Mouse (Mus musculus) megakaryocyte, embryonic 14.5 days (primary cell): ENCODE data around the gene Macrod1. TPM values are rescaled to one million over a fixed set of nuclear protein-coding genes. Genes with fewer than 3 reads are reported as not detected.
A peak's percentile ranks its signal among the peaks of the same experiment; 100 is the strongest.

ENCODE experiments used
- H3K27me3 ChIP-seq: replicated peaks from 2 replicates; pipeline ENCODE3; 2012; ENCODE audit warnings: inconsistent platforms
- H3K36me3 ChIP-seq: replicated peaks from 2 replicates; pipeline ENCODE3; 2012; ENCODE audit warnings: low read length, inconsistent platforms, mixed read lengths
- H3K4me1 ChIP-seq: 2 replicates; pipeline ENCODE4 v1.6.1; 2012; ENCODE audit warnings: inconsistent platforms
- H3K4me3 ChIP-seq: replicated peaks from 2 replicates; pipeline ENCODE3; 2012; ENCODE audit warnings: moderate library complexity, mild to moderate bottlenecking, inconsistent platforms
- H3K9me3 ChIP-seq: 2 replicates; pipeline ENCODE4 v1.6.1; 2012; ENCODE audit warnings: inconsistent platforms
- FLI1 ChIP-seq: IDR thresholded peaks from 2 replicates; pipeline ENCODE4 v1.6.1; 2012; ENCODE audit warnings: low read length, inconsistent platforms, mixed read lengths
- GATA1 ChIP-seq: IDR thresholded peaks from 3 replicates; pipeline ENCODE4 v1.6.1; 2012; ENCODE audit warnings: mixed read lengths, low read length, inconsistent platforms, borderline replicate concordance
- polyA plus RNA-seq: library from polyadenylated mRNA; stranded (reverse); fragments of >175 nt; gene quantifications from 2 replicates; pipeline ENCODE4 v1.2.3, GENCODE M21; 2012; ENCODE audit warnings: low replicate concordance; ENCODE audit not compliant: insufficient read depth

Gene Macrod1
- polyA plus RNA-seq, 1 experiment = 14.0 TPM

GRCm38 (mm10) chr19:7209907-7210646 lies 153.5 kb downstream of the Macrod1 start:
- no peak overlapping the region for H3K4me3 ChIP-seq
- H3K27me3 ChIP-seq = no peaks in the 10 kb centered on the region
- peaks cover 53% of the 10 kb centered on the region for H3K4me1 ChIP-seq
- no peak for TF ChIP-seq FLI1
- TF ChIP-seq GATA1 = no peak
- H3K36me3 ChIP-seq = peaks cover 44% of the 10 kb centered on the region
- no peaks in the 10 kb centered on the region for H3K9me3 ChIP-seq

GRCm38 (mm10) chr19:7212216-7212615 lies 155.6 kb downstream of the Macrod1 start:
- H3K27me3 ChIP-seq = no peaks in the 10 kb centered on the region
- H3K9me3 ChIP-seq = no peaks in the 10 kb centered on the region
- no peak overlapping the region for H3K4me3 ChIP-seq
- peaks cover 55% of the 10 kb centered on the region for H3K4me1 ChIP-seq
- H3K36me3 ChIP-seq = peaks cover 59% of the 10 kb centered on the region
- no peak for TF ChIP-seq FLI1
- no peak for TF ChIP-seq GATA1

- no peaks in the 10 kb centered on the region for H3K27me3 ChIP-seq
- H3K36me3 ChIP-seq = peaks cover 59% of the 10 kb centered on the region
- H3K9me3 ChIP-seq = no peaks in the 10 kb centered on the region
- TF ChIP-seq FLI1 (no peak), GATA1 (no peak)
- peaks cover 57% of the 10 kb centered on the region for H3K4me1 ChIP-seq
- no peak overlapping the region for H3K4me3 ChIP-seq
Measured at GRCm38 (mm10) chr19:7213010-7213409, 156.4 kb downstream of the Macrod1 start.

DNA sequence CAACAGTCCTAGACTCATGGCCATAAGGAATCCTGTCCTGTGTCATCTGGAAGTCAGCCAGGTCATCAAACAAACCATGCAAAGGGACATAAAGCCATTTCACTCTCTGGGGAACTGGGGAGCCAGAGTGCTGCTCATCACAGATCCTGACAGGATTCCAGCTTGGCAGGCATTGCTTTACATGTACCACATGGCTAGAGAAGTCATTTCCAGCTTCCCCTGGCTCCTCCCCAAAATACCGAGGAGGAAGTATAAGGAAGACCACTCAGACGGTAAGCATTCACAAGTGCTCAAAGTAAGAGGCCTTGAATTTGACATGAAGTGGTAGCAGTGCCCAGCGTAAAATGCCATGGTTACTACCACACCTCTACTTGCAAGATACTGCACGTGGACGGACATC lies 157.9 kb downstream of the Macrod1 start:
- H3K27me3 ChIP-seq = no peaks in the 10 kb centered on the region
- no peak overlapping the region for H3K4me3 ChIP-seq
- peaks cover 66% of the 10 kb centered on the region for H3K4me1 ChIP-seq
- no peaks in the 10 kb centered on the region for H3K9me3 ChIP-seq
- TF ChIP-seq GATA1 = no peak
- no peak for TF ChIP-seq FLI1
- peaks cover 59% of the 10 kb centered on the region for H3K36me3 ChIP-seq

- Histone ChIP-seq H3K4me1 (peaks cover 48% of the 10 kb centered on the region), H3K36me3 (peaks cover 39% of the 10 kb centered on the region), H3K4me3 (peak within 1 kb of the TSS; percentile 99), H3K27me3 (no peaks in the 10 kb centered on the region), H3K9me3 (no peaks in the 10 kb centered on the region)
- TF ChIP-seq FLI1 (peak; percentile 96; the same call in 1 of the 2 replicates), GATA1 (no peak)
Measured at GRCm38 (mm10) chr19:7217162-7217925, 160.7 kb downstream of the Macrod1 start, which contains the start of gene Cox8a. Cox8a (minus strand) TSS chr19:7217616.

DNA sequence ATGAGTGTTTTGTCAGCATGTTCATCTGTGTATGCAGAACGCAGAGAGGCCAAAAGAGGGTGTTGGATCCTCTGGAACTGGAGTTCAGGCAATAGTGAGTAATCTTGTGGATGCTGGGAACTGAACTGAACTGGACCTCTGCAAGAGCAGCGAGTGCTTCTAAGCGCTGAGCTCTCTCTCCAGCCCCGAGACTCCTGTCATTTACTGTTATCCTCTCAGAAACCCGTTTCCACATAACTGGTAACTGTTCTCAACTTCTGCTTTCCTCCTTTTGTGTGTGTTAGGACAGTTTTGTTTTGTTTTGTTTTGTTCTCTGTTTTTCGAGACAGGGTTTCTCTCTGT lies 161.3 kb downstream of the Macrod1 start:
- H3K9me3 ChIP-seq = no peaks in the 10 kb centered on the region
- peaks cover 47% of the 10 kb centered on the region for H3K4me1 ChIP-seq
- H3K36me3 ChIP-seq = peaks cover 36% of the 10 kb centered on the region
- peak overlapping the region; percentile 99 for H3K4me3 ChIP-seq
- no peaks in the 10 kb centered on the region for H3K27me3 ChIP-seq
- TF ChIP-seq GATA1 (no peak), FLI1 (no peak)

DNA sequence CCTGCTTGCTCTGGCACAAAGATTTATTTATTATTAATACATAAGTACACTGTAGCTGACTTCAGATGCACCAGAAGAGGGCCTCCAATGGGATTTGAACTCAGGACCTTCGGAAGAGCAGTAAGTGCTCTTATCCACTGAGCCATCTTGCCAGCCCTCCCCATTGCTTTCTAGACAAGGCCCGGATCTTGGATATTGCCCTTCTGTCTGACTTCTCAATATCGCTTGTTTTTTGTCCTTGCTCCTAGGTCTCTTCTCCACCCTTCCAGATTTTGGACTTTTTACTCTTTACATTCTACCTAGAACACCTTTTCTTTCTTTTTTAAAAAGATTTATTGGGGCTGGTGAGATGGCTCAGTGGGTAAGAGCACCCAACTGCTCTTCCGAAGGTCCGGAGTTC lies 162.1 kb downstream of the Macrod1 start:
- Histone ChIP-seq H3K27me3 (no peaks in the 10 kb centered on the region), H3K36me3 (peaks cover 28% of the 10 kb centered on the region), H3K4me3 (no peak overlapping the region), H3K4me1 (peaks cover 50% of the 10 kb centered on the region), H3K9me3 (no peaks in the 10 kb centered on the region)
- TF ChIP-seq FLI1 = no peak
- TF ChIP-seq GATA1 = no peak

GRCm38 (mm10) chr19:7222196-7222595 lies 165.6 kb downstream of the Macrod1 start:
- Histone ChIP-seq H3K4me1 (peaks cover 32% of the 10 kb centered on the region), H3K4me3 (no peak overlapping the region), H3K36me3 (peaks cover 28% of the 10 kb centered on the region), H3K9me3 (no peaks in the 10 kb centered on the region), H3K27me3 (no peaks in the 10 kb centered on the region)
- TF ChIP-seq FLI1 (no peak), GATA1 (no peak)

DNA sequence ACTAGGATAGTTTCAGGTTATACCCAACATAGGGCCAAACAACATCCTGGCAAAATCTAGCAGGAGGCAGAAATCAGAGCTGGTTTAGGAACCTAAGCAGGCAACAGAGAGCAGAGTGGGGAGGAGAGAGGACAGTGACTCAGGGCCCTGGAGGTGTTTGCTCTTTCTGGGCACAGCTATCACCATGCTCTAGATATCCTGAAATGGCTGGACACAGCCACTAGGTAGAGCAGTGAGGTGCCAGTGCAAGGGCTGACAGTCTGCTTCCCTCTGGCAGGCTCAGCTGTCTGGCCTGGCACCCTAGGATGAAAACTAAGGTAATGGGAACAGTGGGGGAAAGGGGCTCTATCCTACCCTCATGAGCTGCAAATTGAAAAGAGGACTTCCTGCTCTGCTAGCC lies 166.9 kb downstream of the Macrod1 start:
- Histone ChIP-seq H3K36me3 (peaks cover 41% of the 10 kb centered on the region), H3K9me3 (no peaks in the 10 kb centered on the region), H3K4me3 (no peak overlapping the region), H3K4me1 (peaks cover 24% of the 10 kb centered on the region), H3K27me3 (no peaks in the 10 kb centered on the region)
- TF ChIP-seq GATA1 = no peak
- TF ChIP-seq FLI1 = no peak

- no peak for TF ChIP-seq GATA1
- TF ChIP-seq FLI1 = no peak
- H3K4me1 ChIP-seq = peaks cover 20% of the 10 kb centered on the region
- H3K9me3 ChIP-seq = no peaks in the 10 kb centered on the region
- no peaks in the 10 kb centered on the region for H3K27me3 ChIP-seq
- no peak overlapping the region for H3K4me3 ChIP-seq
- peaks cover 47% of the 10 kb centered on the region for H3K36me3 ChIP-seq
Measured at GRCm38 (mm10) chr19:7224253-7224652, 167.6 kb downstream of the Macrod1 start.
